Mouse (Mus musculus) midbrain, embryonic 14.5 days (tissue): Measurements from ENCODE around the gene Rnf167. TPM values are rescaled to one million over a fixed set of nuclear protein-coding genes. Genes with fewer than 3 reads are reported as not detected.

Experiments
- ATAC-seq: fragments of 200-750 bp; cut with Nextera tagmentation; 2 replicates; pipeline ENCODE4 v1.8.0; 2017; ENCODE audit warnings: moderate number of reproducible peaks, moderate library complexity; ENCODE audit not compliant: low FRiP score, low TSS enrichment
- DNase-seq: peaks from one replicate; pipeline ENCODE4 v3.0.0-alpha.2; 2015
- H3K27ac ChIP-seq: fragments of 300-500 bp; sonication (generic); replicated peaks from 2 replicates; pipeline ENCODE4 v1.5.1; 2014; ENCODE audit warnings: mild to moderate bottlenecking, low read depth, low read length, moderate library complexity
- H3K27me3 ChIP-seq: fragments of 300-500 bp; sonication (generic); 2 replicates; pipeline ENCODE4 v1.6.1; 2014; ENCODE audit warnings: low read length, control low read depth, mixed read lengths; ENCODE audit not compliant: control insufficient read depth, insufficient read depth
- H3K36me3 ChIP-seq: fragments of 300-500 bp; sonication (generic); 2 replicates; pipeline ENCODE4 v1.6.1; 2014; ENCODE audit warnings: low read length, control low read depth; ENCODE audit not compliant: control insufficient read depth, insufficient read depth
- H3K4me1 ChIP-seq: fragments of 300-500 bp; sonication (generic); 2 replicates; pipeline ENCODE4 v1.6.1; 2014; ENCODE audit warnings: mild to moderate bottlenecking, antibody characterized with exemption, low read length, control low read depth; ENCODE audit not compliant: control insufficient read depth, insufficient read depth
- H3K4me2 ChIP-seq: fragments of 300-500 bp; sonication (generic); 2 replicates; pipeline ENCODE4 v1.6.1; 2014; ENCODE audit warnings: mild to moderate bottlenecking, low read length, moderate library complexity
- H3K4me3 ChIP-seq: fragments of 300-500 bp; sonication (generic); replicated peaks from 2 replicates; pipeline ENCODE4 v1.5.1; 2014; ENCODE audit warnings: low read depth, low read length
- H3K9ac ChIP-seq: fragments of 300-500 bp; sonication (generic); replicated peaks from 2 replicates; pipeline ENCODE4 v1.6.1; 2014; ENCODE audit warnings: mild to moderate bottlenecking, low read length, moderate library complexity
- H3K9me3 ChIP-seq: fragments of 300-500 bp; sonication (generic); 2 replicates; pipeline ENCODE4 v1.6.1; 2016; ENCODE audit warnings: low read length, control low read depth, mixed read lengths; ENCODE audit not compliant: control insufficient read depth
- WGBS: fragments of 180-500 bp; shearing (Covaris S2); extraction: QIAGEN DNeasy Blood & Tissue Kit; methylation state at CpG from one replicate; pipeline ENCODE4 v1.1.7; 2014; 5-methylcytosine and 5-hydroxymethylcytosine counted together
- polyA plus RNA-seq: library from polyadenylated mRNA; unstranded; fragments of >200 nt; fragmentation: Nextera tagmentation; extraction: Ambion mirVana; gene quantifications from 2 replicates; pipeline ENCODE4 v1.2.1, GENCODE M21; 2014

The Rnf167 gene
- polyA plus RNA-seq, 1 experiment from 2014 or later, result 104 TPM

- Histone ChIP-seq H3K4me2 (peak overlapping the region; percentile 19; the same call in 1 of the 2 replicates), H3K36me3 (peaks cover 50% of the 10 kb centered on the region), H3K4me3 (no peak overlapping the region), H3K27me3 (no peaks in the 10 kb centered on the region), H3K9me3 (no peaks in the 10 kb centered on the region), H3K4me1 (peaks cover 17% of the 10 kb centered on the region), H3K27ac (peak overlapping the region; percentile 62), H3K9ac (no peak overlapping the region)
- 8% methylated on average over 11 of the region's 11 CpGs for WGBS
- peak; percentile 85 for DNase-seq
- peak; percentile 73 for ATAC-seq
Observed at GRCm38 (mm10) chr11:70681897-70682581, 35.0 kb downstream of the Rnf167 start.

DNA sequence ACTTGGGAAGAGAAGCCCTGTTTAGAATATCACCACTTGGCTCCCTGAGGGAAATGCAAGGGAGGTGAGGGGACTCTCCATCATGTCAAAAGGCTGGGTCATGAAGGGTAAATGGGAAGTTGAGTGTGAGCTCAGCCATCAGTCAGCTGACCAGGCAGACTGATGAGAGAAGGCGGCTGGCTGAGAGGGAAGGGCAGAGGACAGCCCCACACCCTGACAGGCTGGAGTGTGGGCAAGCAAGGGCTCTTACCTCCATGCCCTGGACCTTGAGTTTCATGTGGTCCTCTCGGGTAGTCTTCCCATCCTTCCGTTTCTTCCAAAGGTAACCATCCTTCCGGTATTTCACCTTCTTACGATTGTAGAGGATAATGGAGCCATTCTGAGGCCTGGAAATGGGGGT is 36.6 kb downstream of the Rnf167 start:
- no peak overlapping the region for H3K4me2 ChIP-seq
- H3K4me1 ChIP-seq, result peaks cover 24% of the 10 kb centered on the region
- H3K27me3 ChIP-seq, result no peaks in the 10 kb centered on the region
- no peak overlapping the region for H3K9ac ChIP-seq
- 93% methylated on average over 5 of the region's 5 CpGs for WGBS
- H3K4me3 ChIP-seq, result no peak overlapping the region
- H3K9me3 ChIP-seq, result no peaks in the 10 kb centered on the region
- ATAC-seq (no peak), DNase-seq (no peak)
- no peak overlapping the region for H3K27ac ChIP-seq
- H3K36me3 ChIP-seq, result peaks cover 43% of the 10 kb centered on the region

GRCm38 (mm10) chr11:70686901-70687566 is 40.0 kb downstream of the Rnf167 start:
- H3K27ac ChIP-seq, result peak overlapping the region; percentile 85
- peak; percentile 63; the same call in 1 of the 2 replicates for ATAC-seq
- peaks cover 25% of the 10 kb centered on the region for H3K36me3 ChIP-seq
- H3K4me1 ChIP-seq, result peaks cover 28% of the 10 kb centered on the region
- H3K4me2 ChIP-seq, result peak overlapping the region; percentile 85
- no peaks in the 10 kb centered on the region for H3K27me3 ChIP-seq
- peak overlapping the region; percentile 91 for H3K4me3 ChIP-seq
- peak overlapping the region; percentile 84 for H3K9ac ChIP-seq
- H3K9me3 ChIP-seq, result no peaks in the 10 kb centered on the region
- 4% methylated on average over 16 of the region's 16 CpGs for WGBS
- DNase-seq, result peak; percentile 59

DNA sequence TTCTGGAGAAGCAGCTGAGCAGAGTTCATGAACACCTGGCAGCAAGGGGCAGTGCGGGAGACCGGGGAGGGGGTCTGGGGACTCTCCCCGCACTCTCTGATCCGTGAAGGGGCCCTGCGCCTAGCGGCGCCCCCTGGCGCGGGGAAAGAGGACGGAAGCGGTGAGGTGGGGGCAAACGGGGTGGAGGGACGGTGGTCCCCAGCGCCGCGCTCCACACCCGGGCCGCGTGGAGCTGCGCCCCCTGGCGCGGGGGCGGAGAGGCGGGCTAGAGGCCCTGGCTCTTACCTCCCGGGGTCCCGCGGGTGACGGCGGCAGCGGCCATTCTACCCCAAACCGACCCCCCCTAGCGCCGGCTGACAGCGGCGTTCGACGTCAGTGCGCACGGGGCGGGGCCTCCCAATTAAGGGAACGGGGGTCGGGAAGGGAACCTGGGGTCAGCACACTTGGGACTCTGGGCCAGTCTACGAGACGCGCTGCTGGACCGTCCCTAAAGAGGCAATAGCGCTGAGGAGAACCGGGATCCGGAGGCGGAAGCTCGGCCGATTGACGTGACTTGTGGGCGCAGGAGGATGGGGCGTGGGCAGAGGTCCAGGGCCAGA is 40.7 kb downstream of the Rnf167 start, which contains the start of gene Camta2:
TSS of gene Camta2 (minus strand) at position 505 of the 599 bp plus-strand sequence.
- Histone ChIP-seq H3K4me2 (peak within 1 kb of the TSS; percentile 85), H3K9me3 (no peaks in the 10 kb centered on the region), H3K4me1 (peaks cover 21% of the 10 kb centered on the region), H3K4me3 (peak within 1 kb of the TSS; percentile 91), H3K27me3 (no peaks in the 10 kb centered on the region), H3K9ac (peak within 1 kb of the TSS; percentile 84), H3K36me3 (peaks cover 18% of the 10 kb centered on the region), H3K27ac (peak within 1 kb of the TSS; percentile 85)
- ATAC-seq, result peak; percentile 85
- WGBS, result under 1% methylated on average over 55 of the region's 55 CpGs
- peak; percentile 91 for DNase-seq

- Histone ChIP-seq H3K4me3 (peak overlapping the region; percentile 91), H3K9ac (peak overlapping the region; percentile 84), H3K4me1 (peaks cover 18% of the 10 kb centered on the region), H3K36me3 (peaks cover 12% of the 10 kb centered on the region), H3K4me2 (peak overlapping the region; percentile 85), H3K27ac (peak overlapping the region; percentile 85), H3K9me3 (no peaks in the 10 kb centered on the region), H3K27me3 (no peaks in the 10 kb centered on the region)
- 9% methylated on average over 8 of the region's 8 CpGs for WGBS
- ATAC-seq, result no peak
- DNase-seq, result no peak
Observed at GRCm38 (mm10) chr11:70688372-70688771, 41.3 kb downstream of the Rnf167 start.

DNA sequence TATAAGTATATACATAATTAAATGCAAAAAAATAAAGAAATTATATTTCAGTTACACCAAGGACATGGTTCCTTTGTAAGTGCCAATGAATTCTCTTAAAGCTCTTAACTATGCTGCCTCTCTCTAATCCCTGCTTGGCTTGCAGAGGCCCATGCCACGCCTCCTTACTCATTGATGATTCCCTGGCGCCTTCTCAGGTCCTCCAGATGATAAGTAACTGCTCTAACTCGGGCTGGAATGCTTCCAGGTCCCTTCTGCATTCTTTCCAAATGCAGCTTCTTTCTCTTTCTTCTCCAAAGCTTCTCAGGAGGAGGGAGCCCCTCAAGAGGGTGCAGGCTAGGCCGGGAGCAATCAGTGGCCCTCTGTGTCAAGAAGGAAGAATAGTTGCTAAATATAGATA is 42.5 kb downstream of the Rnf167 start:
- ATAC-seq (no peak), DNase-seq (no peak)
- H3K4me1 ChIP-seq, result peaks cover 18% of the 10 kb centered on the region
- no peak overlapping the region for H3K27ac ChIP-seq
- H3K36me3 ChIP-seq, result no peaks in the 10 kb centered on the region
- H3K9ac ChIP-seq, result no peak overlapping the region
- 53% methylated on average over 4 of the region's 4 CpGs for WGBS
- no peak overlapping the region for H3K4me3 ChIP-seq
- no peaks in the 10 kb centered on the region for H3K27me3 ChIP-seq
- H3K4me2 ChIP-seq, result no peak overlapping the region
- H3K9me3 ChIP-seq, result no peaks in the 10 kb centered on the region

DNA sequence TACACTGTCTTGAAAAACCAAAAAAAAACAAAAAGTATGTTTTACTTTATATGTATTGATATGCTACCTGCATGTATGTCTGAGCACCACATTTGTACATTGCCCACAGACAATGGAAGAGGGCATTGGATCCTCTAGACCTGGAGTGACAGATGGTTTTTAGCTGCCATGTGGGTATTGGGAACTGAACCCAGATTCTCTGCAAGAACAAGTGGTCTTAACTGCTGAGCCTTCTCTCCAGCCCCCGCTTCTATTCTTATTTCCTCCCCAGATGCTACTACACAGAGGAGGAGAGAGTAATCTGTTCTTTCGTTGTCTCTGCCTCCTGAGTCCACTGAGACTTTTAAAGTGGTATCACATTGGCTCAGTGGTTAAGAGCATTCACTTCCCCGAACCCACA is 46.5 kb downstream of the Rnf167 start:
- Histone ChIP-seq H3K9ac (no peak overlapping the region), H3K27ac (no peak overlapping the region), H3K4me3 (no peak overlapping the region), H3K27me3 (no peaks in the 10 kb centered on the region), H3K36me3 (no peaks in the 10 kb centered on the region), H3K9me3 (no peaks in the 10 kb centered on the region), H3K4me1 (peaks cover 6% of the 10 kb centered on the region), H3K4me2 (no peak overlapping the region)
- ATAC-seq (no peak), DNase-seq (no peak)
- WGBS, result 68% methylated on average over 3 of the region's 3 CpGs

GRCm38 (mm10) chr11:70697376-70697775 is 50.3 kb downstream of the Rnf167 start:
- peaks cover 18% of the 10 kb centered on the region for H3K4me1 ChIP-seq
- H3K27ac ChIP-seq, result no peak overlapping the region
- H3K4me2 ChIP-seq, result no peak overlapping the region
- H3K9ac ChIP-seq, result no peak overlapping the region
- 75% methylated on average over 3 of the region's 3 CpGs for WGBS
- no peak overlapping the region for H3K4me3 ChIP-seq
- no peaks in the 10 kb centered on the region for H3K9me3 ChIP-seq
- H3K36me3 ChIP-seq, result no peaks in the 10 kb centered on the region
- DNase-seq (no peak), ATAC-seq (no peak)
- no peaks in the 10 kb centered on the region for H3K27me3 ChIP-seq
